Mouse (Mus musculus) myocyte (in vitro differentiated cells): ENCODE data around the gene Creb3. TPM values are rescaled to one million over a fixed set of nuclear protein-coding genes. Genes with fewer than 3 reads are reported as not detected.
A peak's percentile ranks its signal among the peaks of the same experiment; 100 is the strongest.

ENCODE experiments used
- H3K27me3 ChIP-seq: one replicate; pipeline ENCODE4 v1.6.1; 2011; ENCODE audit not compliant: control insufficient read depth, insufficient read depth, insufficient read length
- H3K36me3 ChIP-seq: one replicate; pipeline ENCODE4 v1.6.1; 2011; ENCODE audit not compliant: control insufficient read depth, insufficient read depth
- H3K4me2 ChIP-seq: one replicate; pipeline ENCODE4 v1.6.1; 2011; ENCODE audit warnings: low read depth, control low read depth
- H3K4me3 ChIP-seq: one replicate; pipeline ENCODE4 v1.5.1; 2011; ENCODE audit warnings: mild to moderate bottlenecking, control low read depth, moderate library complexity
- H3K79me2 ChIP-seq: one replicate; pipeline ENCODE4 v1.6.1; 2011; ENCODE audit not compliant: control insufficient read depth, insufficient read depth
- H3ac ChIP-seq: one replicate; pipeline ENCODE4 v1.6.1; 2011; ENCODE audit not compliant: control insufficient read depth, insufficient read length
- CEBPB ChIP-seq: IDR thresholded peaks from 2 replicates; pipeline ENCODE4 v1.6.1; 2011; ENCODE audit warnings: mild to moderate bottlenecking, moderate library complexity; ENCODE audit not compliant: poor library complexity, insufficient read depth, severe bottlenecking
- E2F4 ChIP-seq: IDR thresholded peaks from one replicate; pipeline ENCODE4 v1.6.1; 2011; ENCODE audit warnings: mild to moderate bottlenecking, control low read depth, moderate library complexity; ENCODE audit not compliant: insufficient read depth
- MAX ChIP-seq: IDR thresholded peaks from one replicate; pipeline ENCODE4 v1.6.1; 2011; ENCODE audit warnings: low read depth, mild to moderate bottlenecking, control low read depth
- MYOD1 ChIP-seq, 3 experiments: IDR thresholded peaks; one replicate each; pipeline ENCODE4 v1.6.1; 2011; ENCODE audit warnings: control low read depth in 2 of 3, low read depth in 2 of 3, mild to moderate bottlenecking in 2 of 3, moderate library complexity in 1 of 3; ENCODE audit not compliant: insufficient read length in 2 of 3, control insufficient read depth in 1 of 3
- MYOG ChIP-seq, 3 experiments: IDR thresholded peaks; one replicate each; pipeline ENCODE4 v1.6.1; 2011; ENCODE audit warnings: control low read depth in 2 of 3, low read depth in 2 of 3, mild to moderate bottlenecking in 2 of 3; ENCODE audit not compliant: insufficient read length in 2 of 3, control insufficient read depth in 1 of 3, insufficient read depth in 1 of 3
- POLR2A ChIP-seq: IDR thresholded peaks from one replicate; pipeline ENCODE4 v1.6.1; 2011; ENCODE audit warnings: low read depth, mild to moderate bottlenecking, control low read depth, moderate library complexity; ENCODE audit not compliant: insufficient read length
- POLR2AphosphoS2 ChIP-seq: IDR thresholded peaks from one replicate; pipeline ENCODE4 v1.6.1; 2011; ENCODE audit warnings: low read depth, control low read depth; ENCODE audit not compliant: insufficient read length
- REST ChIP-seq: IDR thresholded peaks from one replicate; pipeline ENCODE4 v1.6.1; 2011; ENCODE audit warnings: mild to moderate bottlenecking, control low read depth, moderate library complexity; ENCODE audit not compliant: insufficient read depth, insufficient read length
- SRF ChIP-seq: IDR thresholded peaks from one replicate; pipeline ENCODE4 v1.6.1; 2011; ENCODE audit warnings: low read depth; ENCODE audit not compliant: control insufficient read depth, insufficient read length
- TCF12 ChIP-seq: IDR thresholded peaks from one replicate; pipeline ENCODE4 v1.6.1; 2011; ENCODE audit warnings: mild to moderate bottlenecking, control low read depth; ENCODE audit not compliant: poor library complexity, insufficient read depth, severe bottlenecking
- TCF3 ChIP-seq: IDR thresholded peaks from one replicate; pipeline ENCODE4 v1.6.1; 2011; ENCODE audit warnings: low read depth, control low read depth; ENCODE audit not compliant: insufficient read length
- USF1 ChIP-seq: IDR thresholded peaks from one replicate; pipeline ENCODE4 v1.6.1; 2011; ENCODE audit warnings: low read depth, mild to moderate bottlenecking, control low read depth, moderate library complexity
- polyA plus RNA-seq: library from polyadenylated mRNA; unstranded; fragments of >200 nt; fragmentation: generic; extraction: Trizol; gene quantifications from one replicate; pipeline ENCODE4 v1.2.1, GENCODE M21; 2012; ENCODE audit warnings: missing spikeins

The Creb3 gene
- polyA plus RNA-seq, 1 experiment = 73.9 TPM

DNA sequence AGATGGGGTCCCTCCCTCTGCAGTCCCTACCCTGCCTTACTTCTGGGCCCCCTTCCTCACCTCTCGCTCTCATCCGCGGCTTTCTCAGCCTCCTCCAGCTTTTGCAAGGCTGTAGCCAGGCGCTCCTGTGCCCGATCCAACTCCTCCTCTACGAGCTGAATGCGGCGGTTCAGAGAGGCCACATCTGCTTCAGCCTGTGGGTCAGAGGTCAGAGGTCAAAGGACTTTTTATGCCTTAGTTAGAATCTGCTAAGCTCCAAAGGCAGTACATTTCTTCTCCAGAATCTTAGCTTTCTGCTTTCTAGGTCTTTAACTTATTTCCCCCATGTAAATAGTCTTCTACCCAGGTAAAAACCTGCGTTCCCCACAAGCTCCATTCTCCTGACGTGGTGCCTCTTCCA is 42.6 kb upstream of the Creb3 start:
- peaks cover 26% of the 10 kb centered on the region for H3K79me2 ChIP-seq
- peak overlapping the region; percentile 90 for H3K4me2 ChIP-seq
- no peak overlapping the region for H3ac ChIP-seq
- no peak for TF ChIP-seq MAX
- no peak for TF ChIP-seq TCF3
- no peak for TF ChIP-seq SRF
- TF ChIP-seq REST = no peak
- TF ChIP-seq TCF12 = no peak
- peaks cover 41% of the 10 kb centered on the region for H3K36me3 ChIP-seq
- H3K4me3 ChIP-seq = peak overlapping the region; percentile 86
- H3K27me3 ChIP-seq = no peaks in the 10 kb centered on the region

DNA sequence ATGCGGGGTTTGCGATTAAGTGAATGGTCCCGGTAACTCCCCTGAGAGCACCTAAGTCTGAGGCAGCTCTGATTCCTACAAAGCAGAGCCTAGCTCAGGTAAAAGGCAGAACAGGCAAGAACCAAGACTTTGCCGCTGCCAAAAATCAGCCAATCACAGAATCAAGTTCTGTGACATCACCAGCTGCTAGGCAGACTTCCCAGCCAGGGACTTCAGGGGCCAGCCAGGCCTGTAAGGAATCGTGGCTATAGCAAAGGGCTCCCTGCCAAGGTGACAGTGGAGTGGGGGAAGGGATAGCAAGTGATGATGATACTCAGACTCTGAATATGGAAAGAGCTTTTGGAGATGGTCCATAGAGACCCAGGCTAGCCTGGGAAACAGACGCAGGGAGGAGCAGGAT is 42.2 kb upstream of the Creb3 start:
- Histone ChIP-seq H3K4me3 (peak overlapping the region; percentile 86), H3K27me3 (no peaks in the 10 kb centered on the region), H3K36me3 (peaks cover 37% of the 10 kb centered on the region), H3ac (no peak overlapping the region), H3K4me2 (peak overlapping the region; percentile 90), H3K79me2 (peaks cover 26% of the 10 kb centered on the region)
- peak; percentile 46 for TF ChIP-seq POLR2A
- no peak for TF ChIP-seq CEBPB
- TF ChIP-seq MYOD1 (IDR thresholded peaks at IDR 0.05; ENCODE audit: control insufficient read depth in 1 of 3, insufficient read length in 2 of 3, low read depth in 2 of 3) = peak in 1 of 3 experiments; percentile 20
- peak; percentile 46 for TF ChIP-seq POLR2AphosphoS2

DNA sequence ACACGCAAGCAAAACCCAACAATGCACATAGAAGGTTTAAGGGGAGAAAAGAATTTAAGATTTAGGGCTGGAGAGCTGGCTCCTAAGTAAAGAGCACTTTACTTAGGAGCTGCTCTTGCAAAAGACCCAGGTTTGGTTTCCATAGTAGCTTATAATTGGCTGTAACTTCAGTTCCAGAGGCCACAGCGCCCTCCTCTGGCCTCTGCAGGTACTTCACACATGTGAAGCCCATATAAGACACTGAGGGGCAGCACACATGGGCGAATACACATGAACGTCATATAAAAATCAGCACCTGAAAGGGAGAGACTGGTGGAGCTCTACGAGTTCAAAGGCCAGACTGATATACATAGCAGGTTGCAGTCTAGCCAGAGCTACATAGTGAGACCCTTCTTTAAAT is 34.3 kb upstream of the Creb3 start:
- no peaks in the 10 kb centered on the region for H3K27me3 ChIP-seq
- no peaks in the 10 kb centered on the region for H3K79me2 ChIP-seq
- TF ChIP-seq TCF12 = no peak
- no peak for TF ChIP-seq MYOD1 (IDR thresholded peaks at IDR 0.05; ENCODE audit: control insufficient read depth in 1 of 3, insufficient read length in 2 of 3, low read depth in 2 of 3)
- no peak for TF ChIP-seq POLR2A
- no peak for TF ChIP-seq SRF
- TF ChIP-seq MAX = no peak
- TF ChIP-seq MYOG (IDR thresholded peaks at IDR 0.05; ENCODE audit: control insufficient read depth in 1 of 3, insufficient read depth in 1 of 3, insufficient read length in 2 of 3, low read depth in 2 of 3) = no peak
- no peak for TF ChIP-seq TCF3
- no peak for TF ChIP-seq E2F4
- TF ChIP-seq USF1 = no peak
- TF ChIP-seq REST = no peak
- no peak for TF ChIP-seq POLR2AphosphoS2
- no peak for TF ChIP-seq CEBPB
- H3ac ChIP-seq = no peak overlapping the region
- no peak overlapping the region for H3K4me2 ChIP-seq
- H3K4me3 ChIP-seq = no peak overlapping the region
- H3K36me3 ChIP-seq = peaks cover 20% of the 10 kb centered on the region

DNA sequence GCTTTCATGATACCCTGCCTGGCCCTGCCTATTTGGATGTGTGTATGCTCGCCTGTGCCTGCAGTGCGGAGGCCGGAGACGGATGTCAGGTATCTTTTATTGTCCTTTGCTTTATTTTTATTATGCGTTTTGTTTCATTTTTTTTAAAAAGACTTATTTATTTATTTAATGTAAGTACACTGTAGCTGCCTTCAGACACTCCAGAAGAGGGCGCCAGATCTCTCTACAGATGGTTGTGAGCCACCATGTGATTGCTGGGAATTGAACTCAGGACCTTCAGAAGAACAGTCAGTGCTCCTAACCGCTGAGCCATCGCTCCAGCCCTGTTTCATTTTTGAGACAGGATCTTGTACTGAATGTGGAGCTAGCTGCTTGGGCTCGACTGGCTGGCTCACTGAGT is 33.6 kb upstream of the Creb3 start:
- no peak for TF ChIP-seq E2F4
- TF ChIP-seq CEBPB = no peak
- TF ChIP-seq SRF = no peak
- TF ChIP-seq POLR2AphosphoS2 = no peak
- TF ChIP-seq MYOD1 (IDR thresholded peaks at IDR 0.05; ENCODE audit: control insufficient read depth in 1 of 3, insufficient read length in 2 of 3, low read depth in 2 of 3) = no peak
- no peak for TF ChIP-seq USF1
- no peak for TF ChIP-seq MAX
- no peak for TF ChIP-seq TCF3
- no peak for TF ChIP-seq POLR2A
- no peak for TF ChIP-seq TCF12
- no peak for TF ChIP-seq MYOG (IDR thresholded peaks at IDR 0.05; ENCODE audit: control insufficient read depth in 1 of 3, insufficient read depth in 1 of 3, insufficient read length in 2 of 3, low read depth in 2 of 3)
- TF ChIP-seq REST = no peak
- Histone ChIP-seq H3K4me3 (no peak overlapping the region), H3ac (no peak overlapping the region), H3K36me3 (peaks cover 25% of the 10 kb centered on the region), H3K79me2 (no peaks in the 10 kb centered on the region), H3K4me2 (no peak overlapping the region), H3K27me3 (no peaks in the 10 kb centered on the region)

DNA sequence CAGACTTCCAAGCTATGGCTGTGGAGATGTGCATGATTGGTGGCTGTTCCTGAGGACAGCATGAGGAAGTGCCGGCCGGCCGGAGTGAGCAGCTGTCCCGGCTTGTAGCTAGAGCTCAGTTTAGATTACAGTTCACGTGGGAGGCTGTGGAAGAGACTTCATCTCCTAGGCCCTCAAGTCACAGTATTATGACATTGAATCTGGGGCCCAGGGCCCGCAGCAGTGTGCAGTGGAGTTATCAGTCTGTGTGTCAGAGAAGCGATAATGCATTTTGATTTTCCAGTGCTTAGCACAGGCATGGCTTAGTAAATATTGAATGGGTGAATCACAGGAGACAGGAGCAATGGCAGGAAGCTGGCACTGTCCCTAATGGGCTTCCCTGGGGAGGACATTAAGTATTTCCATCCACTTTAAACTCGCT is 32.0 kb upstream of the Creb3 start:
- no peak overlapping the region for H3K4me2 ChIP-seq
- H3K4me3 ChIP-seq = no peak overlapping the region
- no peaks in the 10 kb centered on the region for H3K27me3 ChIP-seq
- no peak overlapping the region for H3ac ChIP-seq
- H3K79me2 ChIP-seq = no peaks in the 10 kb centered on the region
- peaks cover 41% of the 10 kb centered on the region for H3K36me3 ChIP-seq
- TF ChIP-seq MYOD1 (IDR thresholded peaks at IDR 0.05; ENCODE audit: control insufficient read depth in 1 of 3, insufficient read length in 2 of 3, low read depth in 2 of 3) = peak; percentile 61 to 82 (median 68)
- TF ChIP-seq REST = no peak
- peak; percentile 73 for TF ChIP-seq POLR2AphosphoS2
- TF ChIP-seq MYOG (IDR thresholded peaks at IDR 0.05; ENCODE audit: control insufficient read depth in 1 of 3, insufficient read depth in 1 of 3, insufficient read length in 2 of 3, low read depth in 2 of 3) = peak; percentile 56 to 72 (median 70)
